Mouse (Mus musculus) thymus, postnatal 4 days (tissue): Measurements from ENCODE around the gene 1700001O22Rik.
A peak's percentile ranks its signal among the peaks of the same experiment; 100 is the strongest.

Source experiments
- DNase-seq: peaks from one replicate; pipeline ENCODE4 v3.0.0; 2021

Gene 1700001O22Rik

DNA sequence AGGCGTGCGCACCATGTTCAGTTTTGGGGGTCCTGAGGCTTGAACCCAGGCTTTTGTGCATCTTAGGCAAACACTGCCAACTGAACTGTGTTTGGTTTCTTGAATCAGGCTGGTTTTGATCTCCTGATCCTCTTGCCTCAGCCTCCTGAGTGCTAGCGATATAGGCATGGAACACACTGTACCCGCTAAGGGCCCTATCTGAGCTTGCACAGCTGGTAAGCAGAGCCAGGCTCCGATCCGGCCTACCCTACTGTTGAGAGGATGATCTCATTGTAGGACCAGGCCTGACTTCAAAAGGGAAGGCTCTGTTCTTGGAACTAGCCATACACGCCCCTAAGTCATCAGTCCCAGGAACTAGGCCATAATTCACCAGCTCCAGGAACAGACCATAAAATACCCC is 7.1 kb upstream of the 1700001O22Rik start:
- DNase-seq: no peak

DNA sequence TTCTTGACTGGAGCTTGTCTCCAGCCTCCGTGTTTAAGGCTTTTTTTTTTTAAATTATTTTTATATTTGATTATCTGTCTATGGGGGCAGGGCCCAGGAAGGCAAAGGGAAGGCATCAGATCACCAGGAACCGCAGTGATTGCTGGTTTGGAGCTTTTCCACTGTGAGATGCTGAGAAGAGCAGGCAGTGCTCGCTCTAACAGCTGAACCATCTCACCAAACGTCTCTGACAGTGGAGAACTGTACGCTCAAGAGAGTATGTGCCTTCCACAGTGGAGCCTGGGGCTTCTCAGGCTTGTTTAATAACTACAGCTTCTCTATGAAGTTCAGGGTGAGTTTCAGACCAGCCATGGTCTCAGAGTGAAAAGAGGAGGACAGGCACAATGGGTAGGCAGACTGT is 6.0 kb upstream of the 1700001O22Rik start:
- DNase-seq: no peak

GRCm38 (mm10) chr2:30808296-30808655 is 4.8 kb upstream of the 1700001O22Rik start:
- DNase-seq: no peak

GRCm38 (mm10) chr2:30807648-30808295 is 4.3 kb upstream of the 1700001O22Rik start, which contains the start of gene Ntmt1:
Gene Ntmt1, plus strand, starts transcription at chr2:30807826.
- DNase-seq: peak; percentile 97

DNA sequence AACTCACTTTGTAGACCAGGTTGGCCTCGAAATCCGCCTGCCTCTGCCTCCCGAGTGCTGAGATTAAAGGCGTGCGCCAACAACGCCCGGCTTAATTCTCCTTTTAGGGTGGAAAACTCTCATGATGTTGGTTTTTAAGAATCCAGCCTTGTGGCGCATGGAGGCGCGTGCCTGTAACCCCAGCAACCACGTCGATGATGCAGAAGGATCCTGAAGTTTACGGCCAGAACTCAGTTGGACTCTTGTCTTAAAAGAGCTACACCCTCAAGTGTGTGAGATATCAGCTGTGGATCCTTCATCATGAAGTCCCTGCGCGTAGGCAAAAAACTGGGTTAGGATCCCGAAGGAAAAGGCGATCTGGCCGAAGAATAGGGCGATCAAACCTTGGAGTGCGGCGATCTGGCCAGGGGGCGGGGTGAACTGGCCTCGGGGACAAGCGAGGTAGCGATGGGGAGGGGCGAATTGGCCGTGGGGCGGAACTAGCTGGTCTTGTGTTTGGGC is 3.7 kb upstream of the 1700001O22Rik start:
- no peak for DNase-seq

GRCm38 (mm10) chr2:30805983-30806382 is 2.5 kb upstream of the 1700001O22Rik start:
- no peak for DNase-seq

- peak; percentile 62 for DNase-seq
Measured at GRCm38 (mm10) chr2:30801067-30801852, 2.2 kb downstream of the 1700001O22Rik start.

GRCm38 (mm10) chr2:30800671-30801066 is 2.8 kb downstream of the 1700001O22Rik start:
- no peak for DNase-seq

DNA sequence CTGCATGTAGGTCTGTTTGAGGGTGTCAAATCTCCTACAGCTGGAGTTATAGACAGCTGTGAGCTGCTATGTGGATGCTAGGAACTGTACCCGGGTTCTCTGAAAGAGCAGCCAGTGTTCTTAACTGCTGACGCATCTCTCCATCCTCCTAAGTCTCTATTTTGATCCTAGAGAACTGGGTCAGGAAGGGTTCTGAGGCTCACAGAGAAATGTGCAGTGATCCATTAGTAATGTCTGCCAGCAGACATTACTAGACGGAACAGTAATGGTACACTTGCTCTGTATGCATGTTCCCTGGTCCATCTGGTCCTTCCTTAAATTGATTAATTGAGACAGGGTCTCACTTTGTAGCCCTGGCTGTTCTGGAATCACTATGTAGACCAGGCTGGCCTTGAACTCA is 4.0 kb downstream of the 1700001O22Rik start:
- DNase-seq: no peak

DNA sequence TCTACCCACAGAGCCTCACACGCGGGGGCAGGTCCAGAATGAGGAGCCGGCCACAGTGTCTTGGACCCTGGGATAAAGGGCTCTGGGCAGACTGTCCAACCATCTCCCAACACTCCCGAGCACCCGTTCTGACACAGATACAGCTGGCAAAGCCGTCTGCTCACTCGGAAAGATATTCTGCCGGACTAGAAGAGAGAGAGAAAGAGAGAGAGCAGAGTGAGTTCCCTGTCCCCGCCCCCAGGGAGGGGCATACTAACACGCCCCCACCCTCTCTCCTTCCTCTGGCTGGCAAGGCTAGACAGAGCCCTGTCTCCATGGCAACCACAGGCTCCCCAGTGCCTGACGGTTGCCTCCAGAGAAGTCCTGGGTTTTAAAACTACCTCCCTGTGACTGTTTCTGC is 7.1 kb downstream of the 1700001O22Rik start:
- peak; percentile 81 for DNase-seq

DNA sequence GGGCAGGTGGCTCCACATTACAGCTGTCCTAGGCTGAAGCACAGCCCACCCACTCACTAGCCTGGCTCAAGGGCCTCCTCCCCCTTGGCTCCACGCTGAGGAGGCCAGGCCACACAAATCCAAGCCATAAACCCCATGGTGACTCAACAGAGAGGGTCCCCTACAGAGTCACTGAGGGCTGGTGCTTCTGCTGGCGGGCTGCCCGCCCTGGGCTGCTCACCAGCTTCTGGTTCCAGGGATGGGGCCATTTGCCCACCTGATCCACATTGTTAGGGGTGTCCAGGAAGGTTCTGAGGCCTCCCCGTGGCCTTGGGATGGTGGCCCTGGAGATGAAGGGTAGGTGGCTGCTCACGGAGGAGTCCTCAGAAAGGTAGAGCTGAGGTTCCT is 7.6 kb downstream of the 1700001O22Rik start:
- DNase-seq: no peak

GRCm38 (mm10) chr2:30795271-30795888 is 8.1 kb downstream of the 1700001O22Rik start:
- DNase-seq: no peak

- peak; percentile 96 for DNase-seq
Measured at GRCm38 (mm10) chr2:30794179-30795108, 9.0 kb downstream of the 1700001O22Rik start.

DNA sequence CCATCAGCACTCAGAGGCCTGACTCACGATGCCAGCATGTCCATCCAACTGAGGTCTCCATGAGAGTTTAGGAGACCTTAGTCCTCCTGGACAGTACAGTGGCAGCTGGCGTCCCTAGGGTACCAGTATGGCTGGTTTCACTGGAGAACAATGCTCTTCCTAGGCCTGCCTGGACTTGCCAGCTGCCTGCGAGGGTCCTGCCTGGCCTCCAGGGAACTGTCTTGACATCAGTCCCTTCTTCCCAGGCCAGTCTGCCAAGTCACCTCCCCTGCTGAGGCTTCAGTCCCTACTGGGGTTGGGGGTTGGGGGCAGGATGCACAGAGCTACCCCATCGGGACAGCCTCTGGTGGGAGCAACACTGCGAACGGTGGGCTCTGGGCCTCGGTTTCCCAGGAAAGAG is 11.4 kb downstream of the 1700001O22Rik start:
- no peak for DNase-seq

GRCm38 (mm10) chr2:30787466-30787865 is 16.0 kb downstream of the 1700001O22Rik start:
- DNase-seq: no peak

- peak; percentile 85 for DNase-seq
Measured at GRCm38 (mm10) chr2:30784078-30784994, 19.1 kb downstream of the 1700001O22Rik start.

- DNase-seq: peak; percentile 65
Measured at GRCm38 (mm10) chr2:30783346-30783745, 20.1 kb downstream of the 1700001O22Rik start.

- no peak for DNase-seq
Measured at GRCm38 (mm10) chr2:30782312-30783290, 20.9 kb downstream of the 1700001O22Rik start.

DNA sequence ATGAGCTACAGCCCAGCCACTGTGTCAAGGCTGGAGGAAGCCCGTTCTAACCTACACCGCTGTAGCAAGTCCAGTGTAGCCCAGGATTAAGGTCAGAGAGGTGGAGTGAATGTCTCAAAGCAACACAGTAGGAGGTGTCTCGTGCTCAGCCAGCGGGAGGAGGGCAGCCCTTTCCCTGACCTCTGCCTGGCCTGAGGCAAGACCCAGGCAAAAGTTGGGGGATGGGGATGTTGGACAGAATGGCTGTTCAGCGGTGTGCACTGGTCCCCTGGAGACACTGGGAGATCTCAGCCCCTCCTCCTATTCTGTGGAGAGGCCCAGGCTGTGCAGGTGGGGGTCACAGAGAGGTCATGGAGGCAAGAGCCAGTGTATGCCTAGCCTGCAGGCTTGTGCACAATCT is 24.2 kb downstream of the 1700001O22Rik start:
- DNase-seq: no peak

DNA sequence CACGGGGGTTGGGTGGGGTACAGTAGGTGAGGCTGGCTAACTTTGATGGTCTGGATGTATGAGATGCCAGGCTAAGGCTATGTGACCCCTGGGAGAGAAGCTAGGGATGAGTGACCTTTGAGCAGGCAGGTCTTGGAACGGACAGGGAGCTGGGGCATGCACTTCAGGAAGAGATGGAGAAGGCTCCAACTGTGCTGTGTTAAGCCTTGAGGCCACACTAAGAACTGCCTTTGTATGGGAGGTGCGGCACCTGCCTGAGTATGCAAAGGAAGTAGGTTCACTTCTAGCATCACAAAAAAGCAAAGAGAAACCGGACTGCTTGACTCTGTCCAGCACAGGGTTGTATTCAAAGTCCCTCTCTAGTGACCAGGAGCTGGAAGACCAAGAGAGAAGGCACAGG is 25.2 kb downstream of the 1700001O22Rik start:
- DNase-seq: no peak
